Mouse (Mus musculus): ENCODE measurements around the gene Rara. TPM values are rescaled to one million over a fixed set of nuclear protein-coding genes. Genes with fewer than 3 reads are reported as not detected.
A peak's percentile ranks its signal among the peaks of the same experiment; 100 is the strongest.
"Not testable (repeated sequence)": the region's sequence is repeated elsewhere in the genome, so short reads cannot be mapped to it uniquely, and the experiment has no call there.

The Rara gene
- polyA plus RNA-seq, 1 experiment from 2014 or later: 13.4 TPM

GRCm38 (mm10) chr11:98929503-98929902 is 1.9 kb downstream of the Rara start:
- H3K4me3 ChIP-seq (ENCODE audit: inconsistent target): no peak overlapping the region
- no peaks in the 10 kb centered on the region for H3K36me3 ChIP-seq (ENCODE audit: inconsistent target)
- H3K79me2 ChIP-seq (ENCODE audit: inconsistent target): no peaks in the 10 kb centered on the region
- no peak overlapping the region for H3K27ac ChIP-seq
- 84% methylated on average over 9 of the region's 9 CpGs for WGBS (ENCODE audit: missing documents)

- no peak overlapping the region for H3K4me3 ChIP-seq (ENCODE audit: inconsistent target)
- no peaks in the 10 kb centered on the region for H3K79me2 ChIP-seq (ENCODE audit: inconsistent target)
- 79% methylated on average over 7 of the region's 7 CpGs for WGBS (ENCODE audit: missing documents)
- no peak overlapping the region for H3K27ac ChIP-seq
- no peaks in the 10 kb centered on the region for H3K36me3 ChIP-seq (ENCODE audit: inconsistent target)
Observed at GRCm38 (mm10) chr11:98930127-98930601, 2.5 kb downstream of the Rara start.

- Histone ChIP-seq H3K79me2 (ENCODE audit: inconsistent target) (no peaks in the 10 kb centered on the region), H3K36me3 (ENCODE audit: inconsistent target) (no peaks in the 10 kb centered on the region), H3K27ac (no peak overlapping the region), H3K4me3 (ENCODE audit: inconsistent target) (no peak overlapping the region)
- 44% methylated on average over 10 of the region's 10 CpGs for WGBS (ENCODE audit: missing documents)
Observed at GRCm38 (mm10) chr11:98930773-98931512, 3.3 kb downstream of the Rara start.

GRCm38 (mm10) chr11:98931513-98932292 is 4.1 kb downstream of the Rara start:
- no peak overlapping the region for H3K27ac ChIP-seq
- no peaks in the 10 kb centered on the region for H3K79me2 ChIP-seq (ENCODE audit: inconsistent target)
- WGBS (ENCODE audit: missing documents): 56% methylated on average over 7 of the region's 7 CpGs
- H3K4me3 ChIP-seq (ENCODE audit: inconsistent target): no peak overlapping the region
- H3K36me3 ChIP-seq (ENCODE audit: inconsistent target): no peaks in the 10 kb centered on the region

- Histone ChIP-seq H3K27ac (0 out of 2 replicates have a peak overlapping the region, but pooled peaks have one; percentile 7), H3K4me3 (ENCODE audit: inconsistent target) (no peak overlapping the region), H3K79me2 (ENCODE audit: inconsistent target) (no peaks in the 10 kb centered on the region), H3K36me3 (ENCODE audit: inconsistent target) (no peaks in the 10 kb centered on the region)
- 48% methylated on average over 19 of the region's 19 CpGs for WGBS (ENCODE audit: missing documents)
Observed at GRCm38 (mm10) chr11:98932293-98933091, 4.9 kb downstream of the Rara start.

GRCm38 (mm10) chr11:98933151-98933550 is 5.5 kb downstream of the Rara start:
- Histone ChIP-seq H3K4me3 (ENCODE audit: inconsistent target) (no peak overlapping the region), H3K79me2 (ENCODE audit: inconsistent target) (peaks cover 2% of the 10 kb centered on the region), H3K27ac (0 out of 2 replicates have a peak overlapping the region, but pooled peaks have one; percentile 7), H3K36me3 (ENCODE audit: inconsistent target) (no peaks in the 10 kb centered on the region)
- 6% methylated on average over 9 of the region's 9 CpGs for WGBS (ENCODE audit: missing documents)

- H3K36me3 ChIP-seq (ENCODE audit: inconsistent target); H3K4me3 ChIP-seq (ENCODE audit: inconsistent target); H3K79me2 ChIP-seq (ENCODE audit: inconsistent target): not testable (repeated sequence)
- 0 out of 2 replicates have a peak overlapping the region, but pooled peaks have one; percentile 5 for H3K27ac ChIP-seq
- WGBS (ENCODE audit: missing documents): 97% methylated on average over 2 of the region's 2 CpGs
Observed at GRCm38 (mm10) chr11:98933847-98934246, 6.2 kb downstream of the Rara start.

GRCm38 (mm10) chr11:98934367-98934766 is 6.7 kb downstream of the Rara start:
- Histone ChIP-seq H3K4me3 (ENCODE audit: inconsistent target) (no peak overlapping the region), H3K79me2 (ENCODE audit: inconsistent target) (peaks cover 14% of the 10 kb centered on the region), H3K36me3 (ENCODE audit: inconsistent target) (no peaks in the 10 kb centered on the region), H3K27ac (no peak overlapping the region)
- WGBS (ENCODE audit: missing documents): 97% methylated on average over 3 of the region's 3 CpGs

- Histone ChIP-seq H3K36me3 (ENCODE audit: inconsistent target) (no peaks in the 10 kb centered on the region), H3K79me2 (ENCODE audit: inconsistent target) (peaks cover 22% of the 10 kb centered on the region), H3K27ac (no peak overlapping the region), H3K4me3 (ENCODE audit: inconsistent target) (no peak overlapping the region)
- 100% methylated on average over 3 of the region's 3 CpGs for WGBS (ENCODE audit: missing documents)
Observed at GRCm38 (mm10) chr11:98935123-98935522, 7.5 kb downstream of the Rara start.

GRCm38 (mm10) chr11:98936170-98936569 is 8.6 kb downstream of the Rara start:
- 47% methylated on average over 28 of the region's 29 CpGs for WGBS (ENCODE audit: missing documents)
- Histone ChIP-seq H3K27ac (no peak overlapping the region), H3K36me3 (ENCODE audit: inconsistent target) (no peaks in the 10 kb centered on the region), H3K4me3 (ENCODE audit: inconsistent target) (no peak overlapping the region), H3K79me2 (ENCODE audit: inconsistent target) (peaks cover 32% of the 10 kb centered on the region)

GRCm38 (mm10) chr11:98936606-98937409 is 9.2 kb downstream of the Rara start:
- Histone ChIP-seq H3K79me2 (ENCODE audit: inconsistent target) (peaks cover 36% of the 10 kb centered on the region), H3K27ac (peak overlapping the region; percentile 66), H3K36me3 (ENCODE audit: inconsistent target) (no peaks in the 10 kb centered on the region), H3K4me3 (ENCODE audit: inconsistent target) (peak overlapping the region; percentile 54)
- WGBS (ENCODE audit: missing documents): 13% methylated on average over 22 of the region's 23 CpGs

GRCm38 (mm10) chr11:98937410-98937913 is 9.8 kb downstream of the Rara start:
- Histone ChIP-seq H3K36me3 (ENCODE audit: inconsistent target) (no peaks in the 10 kb centered on the region), H3K79me2 (ENCODE audit: inconsistent target) (peaks cover 39% of the 10 kb centered on the region), H3K4me3 (ENCODE audit: inconsistent target) (peak overlapping the region; percentile 54), H3K27ac (peak overlapping the region; percentile 66)
- 2% methylated on average over 28 of the region's 38 CpGs for WGBS (ENCODE audit: missing documents)

- WGBS (ENCODE audit: missing documents): 3% methylated on average over 38 of the region's 39 CpGs
Observed at GRCm38 (mm10) chr11:98937914-98938694, 10.5 kb downstream of the Rara start.

More at GRCm38 (mm10) chr11:98937914-98938694, 10.5 kb downstream of the Rara start:
- Histone ChIP-seq H3K27ac (peak overlapping the region; percentile 34), H3K36me3 (ENCODE audit: inconsistent target) (no peaks in the 10 kb centered on the region), H3K79me2 (ENCODE audit: inconsistent target) (peaks cover 46% of the 10 kb centered on the region), H3K4me3 (ENCODE audit: inconsistent target) (peak overlapping the region; percentile 54)
